Mouse (Mus musculus) forebrain, embryonic 11.5 days (tissue): Measurements from ENCODE around the gene Sec16a. TPM values are rescaled to one million over a fixed set of nuclear protein-coding genes. Genes with fewer than 3 reads are reported as not detected.

Source experiments
- ATAC-seq: fragments of 200-750 bp; cut with Nextera tagmentation; replicated peaks from 2 replicates; pipeline ENCODE4 v1.8.0; 2017; ENCODE audit warnings: moderate TSS enrichment; ENCODE audit not compliant: low FRiP score
- DNase-seq: peaks from one replicate; pipeline ENCODE4 v3.0.0-alpha.2; 2017; ENCODE audit warnings: low spot score
- H3K27ac ChIP-seq: fragments of 300-500 bp; sonication (generic); 2 replicates; pipeline ENCODE4 v1.5.1; 2014; ENCODE audit warnings: low read depth, low read length
- H3K27me3 ChIP-seq: fragments of 300-500 bp; sonication (generic); 2 replicates; pipeline ENCODE4 v1.6.1; 2014; ENCODE audit warnings: mild to moderate bottlenecking, low read length, mixed read lengths; ENCODE audit not compliant: control insufficient read depth, insufficient read depth
- H3K36me3 ChIP-seq: fragments of 300-500 bp; sonication (generic); 2 replicates; pipeline ENCODE4 v1.6.1; 2014; ENCODE audit warnings: mild to moderate bottlenecking, low read length, moderate library complexity, mixed read lengths; ENCODE audit not compliant: control insufficient read depth, insufficient read depth
- H3K4me1 ChIP-seq: fragments of 300-500 bp; sonication (generic); replicated peaks from 2 replicates; pipeline ENCODE4 v1.6.1; 2014; ENCODE audit warnings: low read length, mixed read lengths; ENCODE audit not compliant: control insufficient read depth, insufficient read depth
- H3K4me2 ChIP-seq: fragments of 300-500 bp; sonication (generic); 2 replicates; pipeline ENCODE4 v1.6.1; 2014; ENCODE audit warnings: low read depth, mild to moderate bottlenecking, low read length, moderate library complexity, mixed read lengths; ENCODE audit not compliant: severe bottlenecking
- H3K4me3 ChIP-seq: fragments of 300-500 bp; sonication (generic); 2 replicates; pipeline ENCODE4 v1.5.1; 2014; ENCODE audit warnings: low read depth, low read length
- H3K9ac ChIP-seq: fragments of 300-500 bp; sonication (generic); 2 replicates; pipeline ENCODE4 v1.6.1; 2014; ENCODE audit warnings: low read length
- H3K9me3 ChIP-seq: fragments of 300-500 bp; sonication (generic); 2 replicates; pipeline ENCODE4 v1.6.1; 2016; ENCODE audit warnings: low read length, mixed read lengths; ENCODE audit not compliant: control insufficient read depth
- WGBS: fragments of 180-500 bp; shearing (Covaris S2); extraction: QIAGEN DNeasy Blood & Tissue Kit; methylation state at CpG from one replicate; pipeline ENCODE4 v1.1.7; 2014; 5-methylcytosine and 5-hydroxymethylcytosine counted together
- polyA plus RNA-seq: library from polyadenylated mRNA; unstranded; fragments of >200 nt; fragmentation: Nextera tagmentation; extraction: Ambion mirVana; gene quantifications from 2 replicates; pipeline ENCODE4 v1.2.1, GENCODE M21; 2014

Gene Sec16a
- polyA plus RNA-seq, 1 experiment from 2014 or later: 40.9 TPM

- DNase-seq (no peak), ATAC-seq (no peak)
- H3K36me3 ChIP-seq: no peaks in the 10 kb centered on the region
- H3K9me3 ChIP-seq: no peaks in the 10 kb centered on the region
- no peak overlapping the region for H3K9ac ChIP-seq
- H3K4me1 ChIP-seq: peaks cover 13% of the 10 kb centered on the region; the same call in 1 of the 2 replicates
- H3K4me2 ChIP-seq: no peak overlapping the region
- WGBS: 94% methylated on average over 1 of the region's 1 CpGs
- H3K4me3 ChIP-seq: no peak overlapping the region
- H3K27ac ChIP-seq: no peak overlapping the region
- H3K27me3 ChIP-seq: no peaks in the 10 kb centered on the region
Measured at GRCm38 (mm10) chr2:26447451-26447850, 2.4 kb upstream of the Sec16a start.

- Histone ChIP-seq H3K27ac (no peak overlapping the region), H3K4me1 (peaks cover 13% of the 10 kb centered on the region; the same call in 1 of the 2 replicates)
Measured at GRCm38 (mm10) chr2:26446671-26447070, 1.7 kb upstream of the Sec16a start.

GRCm38 (mm10) chr2:26445666-26446445 is 840 bp upstream of the Sec16a start:
- no peaks in the 10 kb centered on the region for H3K9me3 ChIP-seq
- peak overlapping the region; percentile 84 for H3K27ac ChIP-seq
- WGBS: under 1% methylated on average over 44 of the region's 44 CpGs
- no peaks in the 10 kb centered on the region for H3K27me3 ChIP-seq
- H3K4me1 ChIP-seq: peaks cover 13% of the 10 kb centered on the region; the same call in 1 of the 2 replicates
- H3K4me3 ChIP-seq: peak overlapping the region; percentile 88
- peak; percentile 96 for DNase-seq
- peak overlapping the region; percentile 82 for H3K4me2 ChIP-seq
- H3K9ac ChIP-seq: peak overlapping the region; percentile 69
- ATAC-seq: peak; percentile 90
- H3K36me3 ChIP-seq: no peaks in the 10 kb centered on the region; the same call in 1 of the 2 replicates

More at GRCm38 (mm10) chr2:26446671-26447070, 1.7 kb upstream of the Sec16a start:
- DNase-seq (peak; percentile 55), ATAC-seq (no peak)
- H3K4me2 ChIP-seq: peak overlapping the region; percentile 82
- no peaks in the 10 kb centered on the region for H3K9me3 ChIP-seq
- no peaks in the 10 kb centered on the region for H3K27me3 ChIP-seq
- WGBS: 71% methylated on average over 4 of the region's 4 CpGs
- peak overlapping the region; percentile 1; the same call in 1 of the 2 replicates for H3K9ac ChIP-seq
- peak overlapping the region; percentile 88 for H3K4me3 ChIP-seq
- H3K36me3 ChIP-seq: no peaks in the 10 kb centered on the region

GRCm38 (mm10) chr2:26444368-26444767 is 648 bp downstream of the Sec16a start:
- Histone ChIP-seq H3K27ac (no peak overlapping the region; the same call in 1 of the 2 replicates), H3K27me3 (no peaks in the 10 kb centered on the region), H3K4me1 (peaks cover 13% of the 10 kb centered on the region; the same call in 1 of the 2 replicates), H3K9me3 (no peaks in the 10 kb centered on the region), H3K36me3 (peaks cover 4% of the 10 kb centered on the region; the same call in 1 of the 2 replicates), H3K4me3 (peak overlapping the region; percentile 88), H3K4me2 (peak overlapping the region; percentile 84), H3K9ac (peak overlapping the region; percentile 81)
- no peak for DNase-seq
- 5% methylated on average over 15 of the region's 15 CpGs for WGBS
- ATAC-seq: no peak

DNA sequence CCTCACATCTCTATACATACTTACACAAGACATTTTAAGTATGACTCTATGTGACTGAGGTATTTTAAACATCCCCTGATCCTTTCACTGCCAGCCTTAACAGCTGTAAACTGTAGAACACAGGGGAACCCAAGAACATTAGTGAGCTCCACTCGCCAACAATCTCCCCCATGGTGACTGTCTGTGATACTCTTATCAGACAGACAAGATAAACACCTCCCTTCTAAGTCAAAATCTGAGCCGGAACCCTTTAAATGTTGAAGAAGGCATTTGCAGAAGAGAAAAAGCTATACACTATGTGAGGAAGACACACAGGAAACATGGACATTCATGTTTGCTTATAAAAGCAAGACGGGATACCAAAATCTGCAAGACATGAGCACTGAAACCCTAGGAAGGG is 1.1 kb downstream of the Sec16a start:
- Histone ChIP-seq H3K27ac (no peak overlapping the region), H3K27me3 (no peaks in the 10 kb centered on the region), H3K4me3 (peak overlapping the region; percentile 88), H3K9ac (peak overlapping the region; percentile 81), H3K36me3 (peaks cover 4% of the 10 kb centered on the region; the same call in 1 of the 2 replicates), H3K9me3 (no peaks in the 10 kb centered on the region), H3K4me1 (peaks cover 13% of the 10 kb centered on the region; the same call in 1 of the 2 replicates), H3K4me2 (peak overlapping the region; percentile 84)
- WGBS: 68% methylated on average over 3 of the region's 3 CpGs
- DNase-seq (no peak), ATAC-seq (no peak)

GRCm38 (mm10) chr2:26442843-26443242 is 2.2 kb downstream of the Sec16a start:
- 59% methylated on average over 1 of the region's 1 CpGs for WGBS
- ATAC-seq (no peak), DNase-seq (no peak)
- no peaks in the 10 kb centered on the region for H3K27me3 ChIP-seq
- H3K4me1 ChIP-seq: peaks cover 13% of the 10 kb centered on the region; the same call in 1 of the 2 replicates
- H3K4me2 ChIP-seq: no peak overlapping the region
- no peak overlapping the region for H3K9ac ChIP-seq
- no peak overlapping the region for H3K4me3 ChIP-seq
- no peak overlapping the region for H3K27ac ChIP-seq
- H3K9me3 ChIP-seq: no peaks in the 10 kb centered on the region
- peaks cover 4% of the 10 kb centered on the region; the same call in 1 of the 2 replicates for H3K36me3 ChIP-seq

DNA sequence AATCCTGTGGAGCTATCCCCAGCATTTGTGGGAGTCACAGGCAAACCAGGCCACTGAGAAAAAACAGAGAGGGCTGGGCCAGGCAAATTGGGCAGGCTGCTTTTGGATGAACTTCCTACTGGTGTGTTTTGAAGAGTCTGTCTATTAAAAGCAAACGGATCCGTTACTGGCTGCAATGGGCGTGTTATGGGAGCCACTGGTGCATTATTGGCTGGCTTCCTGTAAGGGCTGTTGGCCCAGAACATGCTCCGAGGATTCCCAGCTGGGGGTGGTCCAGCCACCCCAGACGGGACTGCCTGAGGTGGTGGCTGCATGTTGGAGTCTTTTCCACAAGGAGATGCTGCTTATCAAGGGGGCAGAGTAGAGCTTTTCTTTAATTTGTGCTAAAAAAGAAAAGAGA is 3.3 kb downstream of the Sec16a start:
- ATAC-seq (no peak), DNase-seq (no peak)
- no peaks in the 10 kb centered on the region for H3K27me3 ChIP-seq
- H3K4me1 ChIP-seq: peaks cover 9% of the 10 kb centered on the region; the same call in 1 of the 2 replicates
- H3K9me3 ChIP-seq: no peaks in the 10 kb centered on the region
- no peak overlapping the region for H3K4me3 ChIP-seq
- WGBS: 79% methylated on average over 5 of the region's 5 CpGs
- H3K4me2 ChIP-seq: no peak overlapping the region
- no peak overlapping the region for H3K9ac ChIP-seq
- peaks cover 4% of the 10 kb centered on the region; the same call in 1 of the 2 replicates for H3K36me3 ChIP-seq
- H3K27ac ChIP-seq: no peak overlapping the region

- H3K4me1 ChIP-seq: peaks cover 7% of the 10 kb centered on the region; the same call in 1 of the 2 replicates
- peaks cover 4% of the 10 kb centered on the region; the same call in 1 of the 2 replicates for H3K36me3 ChIP-seq
- DNase-seq: no peak
- H3K27ac ChIP-seq: no peak overlapping the region
- H3K4me2 ChIP-seq: no peak overlapping the region
- ATAC-seq: no peak
- no peak overlapping the region for H3K4me3 ChIP-seq
- WGBS: 96% methylated on average over 4 of the region's 4 CpGs
- no peak overlapping the region for H3K9ac ChIP-seq
- H3K9me3 ChIP-seq: no peaks in the 10 kb centered on the region
- H3K27me3 ChIP-seq: no peaks in the 10 kb centered on the region
Measured at GRCm38 (mm10) chr2:26441261-26441660, 3.8 kb downstream of the Sec16a start.
